Mouse (Mus musculus): ENCODE measurements around the gene Zfp867.

Gene Zfp867

GRCm38 (mm10) chr11:59472326-59472677 lies at the start of gene Zfp867:
Gene Zfp867, minus strand, starts transcription at chr11:59472474.
- DNase-seq (ENCODE audit: low spot score) = peak; percentile 93

GRCm38 (mm10) chr11:59519741-59520495 lies 47.6 kb upstream of the Zfp867 start:
- DNase-seq (ENCODE audit: low spot score) = no peak

GRCm38 (mm10) chr11:59518226-59518625 lies 46.0 kb upstream of the Zfp867 start:
- DNase-seq (ENCODE audit: low spot score) = no peak

- DNase-seq (ENCODE audit: low spot score) = no peak
These were observed 45.2 kb upstream of the Zfp867 start for GRCm38 (mm10) chr11:59517441-59517840.

GRCm38 (mm10) chr11:59514789-59515188 lies 42.5 kb upstream of the Zfp867 start:
- no peak for DNase-seq (ENCODE audit: low spot score)

- no peak for DNase-seq (ENCODE audit: low spot score)
These were observed 42.1 kb upstream of the Zfp867 start for GRCm38 (mm10) chr11:59514381-59514780.

- no peak for DNase-seq (ENCODE audit: low spot score)
These were observed 41.3 kb upstream of the Zfp867 start for GRCm38 (mm10) chr11:59513556-59513955.

GRCm38 (mm10) chr11:59512733-59513132 lies 40.5 kb upstream of the Zfp867 start:
- no peak for DNase-seq (ENCODE audit: low spot score)

- no peak for DNase-seq (ENCODE audit: low spot score)
These were observed 39.3 kb upstream of the Zfp867 start for GRCm38 (mm10) chr11:59511558-59511957.

GRCm38 (mm10) chr11:59506713-59507074 lies 34.4 kb upstream of the Zfp867 start:
- no peak for DNase-seq (ENCODE audit: low spot score)

- DNase-seq (ENCODE audit: low spot score) = peak; percentile 91
These were observed 33.8 kb upstream of the Zfp867 start for GRCm38 (mm10) chr11:59505839-59506712.

- DNase-seq (ENCODE audit: low spot score) = peak; percentile 52
These were observed 33.1 kb upstream of the Zfp867 start for GRCm38 (mm10) chr11:59505351-59505838.

GRCm38 (mm10) chr11:59501978-59502700 lies 29.9 kb upstream of the Zfp867 start:
- DNase-seq (ENCODE audit: low spot score) = no peak

- DNase-seq (ENCODE audit: low spot score) = no peak
These were observed 25.5 kb upstream of the Zfp867 start for GRCm38 (mm10) chr11:59497747-59498146.

GRCm38 (mm10) chr11:59496672-59497310 lies 24.5 kb upstream of the Zfp867 start:
- DNase-seq (ENCODE audit: low spot score) = no peak

GRCm38 (mm10) chr11:59486222-59486621 lies 13.9 kb upstream of the Zfp867 start:
- DNase-seq (ENCODE audit: low spot score) = no peak

- DNase-seq (ENCODE audit: low spot score) = no peak
These were observed 13.4 kb upstream of the Zfp867 start for GRCm38 (mm10) chr11:59485641-59486040.

- DNase-seq (ENCODE audit: low spot score) = peak; percentile 62
These were observed 10.9 kb upstream of the Zfp867 start for GRCm38 (mm10) chr11:59483212-59483611.

GRCm38 (mm10) chr11:59477240-59477639 lies 5.0 kb upstream of the Zfp867 start:
- DNase-seq (ENCODE audit: low spot score) = no peak

GRCm38 (mm10) chr11:59471413-59472325 lies 605 bp downstream of the Zfp867 start:
- DNase-seq (ENCODE audit: low spot score) = no peak

- DNase-seq (ENCODE audit: low spot score) = no peak
These were observed 11.8 kb downstream of the Zfp867 start for GRCm38 (mm10) chr11:59460459-59460858.
